Mouse (Mus musculus): Measurements from ENCODE around the gene Kcp.

The Kcp gene

GRCm38 (mm10) chr6:29507447-29508309, at the start of gene Kcp:
Gene Kcp, minus strand, starts transcription at chr6:29507952.
- DNase-seq (ENCODE audit: low spot score) = peak; percentile 71

GRCm38 (mm10) chr6:29557112-29557511, 49.4 kb upstream of the Kcp start:
- no peak for DNase-seq (ENCODE audit: low spot score)

DNA sequence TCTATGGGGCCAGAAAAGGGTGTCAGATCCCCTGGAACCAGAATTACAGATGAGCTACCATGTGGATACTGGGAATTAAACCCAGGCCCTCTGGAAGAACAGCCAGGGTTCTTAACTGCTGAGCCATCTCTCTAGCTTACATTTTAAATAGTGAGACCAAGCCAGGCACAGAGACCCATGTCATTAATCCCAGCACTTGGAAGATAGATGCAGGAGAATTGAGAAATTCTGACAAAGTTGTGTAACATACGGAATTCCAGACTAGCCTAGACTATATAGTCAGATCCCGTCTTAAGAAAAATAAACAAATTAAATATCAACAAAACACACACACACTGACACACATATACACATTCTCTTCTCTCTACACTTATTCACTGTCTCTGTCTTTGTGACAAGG, 44.8 kb upstream of the Kcp start:
- DNase-seq (ENCODE audit: low spot score) = no peak

- no peak for DNase-seq (ENCODE audit: low spot score)
These were observed 40.3 kb upstream of the Kcp start for GRCm38 (mm10) chr6:29548086-29548485.

- no peak for DNase-seq (ENCODE audit: low spot score)
These were observed 39.8 kb upstream of the Kcp start for GRCm38 (mm10) chr6:29547582-29547981.

- DNase-seq (ENCODE audit: low spot score) = no peak
These were observed 37.9 kb upstream of the Kcp start for GRCm38 (mm10) chr6:29545611-29546010.

GRCm38 (mm10) chr6:29540956-29541355, 33.2 kb upstream of the Kcp start:
- DNase-seq (ENCODE audit: low spot score) = no peak

- no peak for DNase-seq (ENCODE audit: low spot score)
These were observed 32.5 kb upstream of the Kcp start for GRCm38 (mm10) chr6:29540223-29540622.

DNA sequence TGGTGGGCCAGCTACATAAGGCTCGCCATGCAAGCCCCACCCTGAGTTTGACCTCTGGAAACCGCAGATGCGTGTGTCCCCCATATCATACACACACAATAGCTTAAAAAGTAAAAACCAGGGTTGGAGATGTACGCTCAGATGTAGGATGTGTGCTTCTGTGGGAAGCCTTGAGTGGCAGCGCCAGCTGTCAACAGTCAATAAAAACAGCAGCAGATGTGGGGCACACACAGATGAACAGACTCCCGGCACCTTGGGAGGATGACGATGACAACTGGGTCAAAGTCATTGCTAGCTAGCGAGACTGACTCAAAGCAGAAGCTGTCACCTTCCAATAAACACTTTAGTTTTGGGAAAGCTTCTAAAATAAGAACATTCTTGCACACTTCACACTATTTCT, 31.8 kb upstream of the Kcp start:
- no peak for DNase-seq (ENCODE audit: low spot score)

DNA sequence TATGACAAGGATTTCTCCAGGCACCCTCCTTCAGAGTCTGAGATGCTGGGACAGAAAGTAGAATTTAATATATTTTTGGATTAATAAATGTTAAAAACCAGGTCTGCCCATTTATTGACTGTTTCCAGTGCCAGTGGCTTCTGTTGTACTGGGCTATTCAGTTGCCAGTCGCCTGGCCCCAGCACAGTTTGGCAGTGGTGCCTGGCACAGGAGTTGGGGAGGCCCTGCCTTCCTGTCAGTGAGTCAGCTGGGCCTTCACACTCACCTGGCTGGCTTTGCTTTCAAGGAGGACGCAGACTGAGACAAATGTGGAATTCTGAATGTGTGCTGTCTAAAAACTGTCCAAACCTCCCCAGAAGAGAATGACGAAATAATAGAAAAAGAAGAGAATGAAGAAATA, 29.5 kb upstream of the Kcp start:
- no peak for DNase-seq (ENCODE audit: low spot score)

DNA sequence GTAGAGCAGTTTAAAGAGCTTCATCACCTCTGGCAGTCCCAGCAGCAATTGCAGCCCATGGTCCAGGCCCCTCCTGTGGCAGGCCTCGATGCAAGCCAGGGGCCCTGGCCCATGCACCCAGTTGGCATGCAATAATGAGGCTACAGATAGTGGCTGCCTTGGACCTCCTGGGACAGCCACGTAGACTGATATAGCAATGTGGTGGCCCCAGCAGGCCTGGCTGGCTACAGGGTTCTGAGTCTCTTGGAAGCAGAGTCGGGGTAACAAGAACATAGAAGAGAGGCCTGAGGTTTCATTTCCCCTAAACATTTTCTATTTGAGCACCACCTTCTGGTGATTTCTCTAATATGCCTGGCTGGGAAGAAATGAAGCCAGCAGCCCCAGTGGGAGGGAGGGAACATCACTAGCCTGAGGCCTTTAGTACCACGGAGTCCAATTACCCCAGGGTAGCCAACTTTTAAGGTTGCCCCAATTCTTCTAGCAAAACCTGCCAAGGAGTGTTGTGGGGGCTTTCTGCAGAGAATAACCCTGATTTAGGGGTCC, 29.0 kb upstream of the Kcp start:
- DNase-seq (ENCODE audit: low spot score) = peak; percentile 28

- DNase-seq (ENCODE audit: low spot score) = no peak
These were observed 27.6 kb upstream of the Kcp start for GRCm38 (mm10) chr6:29535316-29535715.

- no peak for DNase-seq (ENCODE audit: low spot score)
These were observed 22.3 kb upstream of the Kcp start for GRCm38 (mm10) chr6:29530050-29530449.

DNA sequence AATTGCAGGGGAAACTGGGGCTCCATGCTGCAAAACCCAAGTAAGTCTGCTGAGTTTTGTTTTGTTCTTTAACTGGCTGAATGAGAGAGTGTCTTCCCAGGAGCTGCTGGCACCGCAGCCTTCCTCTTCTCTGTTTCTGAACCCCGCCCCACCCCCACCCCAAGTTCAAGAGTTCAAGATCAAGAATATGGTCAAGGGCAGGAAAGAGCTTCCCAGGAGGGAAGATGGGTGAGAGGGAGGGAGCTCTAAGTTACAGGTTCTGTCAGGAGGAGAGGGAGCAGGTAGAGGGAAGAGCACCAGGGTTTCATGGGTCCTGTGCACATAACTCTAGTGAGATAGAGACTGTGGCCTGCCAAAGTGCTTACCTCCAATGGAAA, 21.7 kb upstream of the Kcp start:
- DNase-seq (ENCODE audit: low spot score) = no peak

GRCm38 (mm10) chr6:29528561-29529443, 21.1 kb upstream of the Kcp start:
- DNase-seq (ENCODE audit: low spot score) = no peak

GRCm38 (mm10) chr6:29528165-29528505, 20.4 kb upstream of the Kcp start:
- DNase-seq (ENCODE audit: low spot score) = no peak

DNA sequence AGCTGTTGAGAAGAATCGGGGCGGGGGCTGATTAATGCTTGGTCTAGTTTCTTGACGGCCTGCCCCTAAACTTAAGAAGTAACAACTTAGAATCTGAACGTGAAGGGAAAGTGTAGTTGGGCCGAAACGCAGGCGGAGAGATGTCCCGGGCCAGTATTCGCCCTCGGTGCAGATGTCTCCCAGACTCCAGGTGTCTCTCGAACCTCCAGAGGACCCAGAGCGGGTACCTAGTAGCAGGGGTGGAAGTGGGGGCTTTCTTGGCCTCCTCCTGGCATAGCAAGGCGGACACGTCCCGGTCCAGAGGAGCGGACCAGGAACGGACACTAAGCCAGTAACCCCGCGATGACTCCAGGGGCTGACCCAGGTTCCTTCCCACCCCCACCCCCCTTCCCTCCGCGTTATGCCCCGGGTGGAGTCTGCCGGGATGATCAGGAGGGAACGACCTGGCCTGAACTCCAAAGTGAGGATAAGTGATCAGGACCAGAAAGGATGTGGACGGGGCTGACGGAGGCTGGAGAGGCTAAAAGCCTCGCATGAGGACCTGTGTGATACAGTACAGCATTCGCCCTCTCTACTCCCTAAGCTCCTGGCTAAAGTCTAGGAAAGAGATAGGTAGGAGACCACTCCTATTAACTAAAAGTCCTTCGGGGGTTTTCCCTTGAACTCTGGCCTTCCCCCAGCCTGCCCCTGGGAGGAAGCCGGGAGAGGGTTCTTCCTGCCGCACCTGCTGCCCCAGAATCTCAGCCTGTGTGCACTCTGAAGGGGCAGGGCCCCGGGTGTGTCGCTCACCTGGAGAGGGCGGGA, 19.8 kb upstream of the Kcp start:
- peak; percentile 19 for DNase-seq (ENCODE audit: low spot score)

DNA sequence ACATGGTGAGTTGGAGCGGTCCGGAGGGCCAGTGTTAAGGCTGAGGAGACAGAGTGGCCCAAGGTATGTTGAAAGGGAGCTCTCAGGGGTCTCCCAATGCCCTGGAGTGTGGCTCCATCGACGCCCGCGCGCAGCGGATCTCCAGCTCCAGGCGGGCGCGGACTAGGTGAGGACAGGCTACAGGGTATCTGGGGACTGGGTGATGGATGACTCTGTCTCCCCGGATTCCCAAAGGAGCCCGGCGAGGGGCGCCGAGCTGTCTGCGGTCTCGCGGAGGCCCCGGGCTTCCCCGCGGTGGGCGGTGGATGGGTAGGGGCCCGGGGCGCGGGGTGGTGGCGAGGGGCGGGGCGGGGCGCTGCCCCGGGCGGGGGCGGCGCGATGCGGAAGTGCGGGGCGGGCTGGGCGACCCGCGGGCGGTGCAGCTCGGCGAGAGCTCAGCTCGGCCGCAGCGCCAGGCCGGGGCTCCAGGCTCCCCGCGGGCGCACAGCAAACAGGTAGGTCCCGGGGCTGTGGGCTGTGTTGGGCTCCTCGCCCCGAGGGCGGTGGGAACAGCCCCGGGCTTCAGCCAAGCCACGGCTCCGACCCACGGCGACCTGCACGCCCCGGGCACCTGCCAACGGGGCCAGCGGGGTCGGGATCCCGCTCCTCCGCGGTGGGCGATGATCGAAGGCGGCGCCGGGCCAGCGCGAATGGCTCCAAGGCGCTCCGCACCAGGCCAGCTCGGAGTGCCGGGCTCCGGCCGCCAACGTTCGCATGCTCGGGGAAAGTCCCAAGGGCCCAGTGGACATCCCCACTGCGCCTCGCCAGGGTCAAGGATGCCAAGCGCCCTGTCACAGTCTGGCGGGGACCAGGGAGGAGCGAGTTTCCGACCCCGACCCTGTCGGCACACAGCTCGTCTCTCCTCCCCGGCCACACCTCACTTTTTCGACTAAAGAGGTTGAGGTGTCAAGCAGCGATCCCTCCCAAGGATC, 18.8 kb upstream of the Kcp start, which contains the start of gene Irf5:
Irf5 (plus strand) TSS at position 345 of the 971 bp plus-strand sequence.
- peak; percentile 51 for DNase-seq (ENCODE audit: low spot score)

DNA sequence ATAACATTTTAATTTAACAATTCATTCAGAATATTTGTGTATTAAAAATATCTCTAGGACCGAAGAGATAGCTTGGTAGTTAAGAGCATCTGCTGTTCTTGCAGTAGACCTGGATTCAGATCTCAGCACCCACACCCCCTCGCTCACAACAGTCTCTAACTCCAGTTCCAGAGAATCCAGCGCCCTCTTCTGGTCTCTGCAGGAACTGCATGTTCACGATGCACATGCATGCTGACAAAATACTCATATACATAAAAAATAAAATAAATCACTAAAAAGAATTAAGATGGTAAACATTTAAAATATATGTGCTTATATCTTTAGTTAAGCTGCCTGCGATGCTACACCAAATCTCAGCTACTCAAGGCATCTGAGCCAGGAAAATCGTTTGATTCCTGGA, 17.5 kb upstream of the Kcp start:
- DNase-seq (ENCODE audit: low spot score) = peak; percentile 23

GRCm38 (mm10) chr6:29524034-29524489, 16.3 kb upstream of the Kcp start:
- peak; percentile 36 for DNase-seq (ENCODE audit: low spot score)

Measured in embryo, embryonic 10.5 days (tissue).